Mouse (Mus musculus): Measurements from ENCODE around the gene Armc2. TPM values are rescaled to one million over a fixed set of nuclear protein-coding genes. Genes with fewer than 3 reads are reported as not detected.

The Armc2 gene
- total RNA-seq, 1 experiment: 1.0 TPM

GRCm38 (mm10) chr10:41878344-41878743 is 139.9 kb downstream of the Armc2 start:
- Histone ChIP-seq H3K36me3 (ENCODE audit: control insufficient read depth, insufficient read depth, low read length, poor library complexity, severe bottlenecking) (no peaks in the 10 kb centered on the region), H3K4me1 (ENCODE audit: control insufficient read depth in 2 of 2, insufficient read depth in 2 of 2, low read length in 2 of 2, poor library complexity in 1 of 2) (peaks cover 0 to 10% of the 10 kb centered on the region in 2 experiments; a peak in 2 of 4 replicates), H3K27ac (ENCODE audit: insufficient read depth, low read depth, low read length, poor library complexity, severe bottlenecking) (no peak overlapping the region), H3K9ac (ENCODE audit: insufficient read depth, low read depth, low read length, poor library complexity, severe bottlenecking) (no peak overlapping the region), H3K9me3 (ENCODE audit: control insufficient read depth, insufficient read depth, low read depth, low read length) (no peaks in the 10 kb centered on the region), H3K4me3 (ENCODE audit: insufficient read depth in 1 of 2, low read depth in 1 of 2, low read length in 2 of 2, poor library complexity in 1 of 2, severe bottlenecking in 1 of 2) (no peak overlapping the region)
- in situ Hi-C loops (cut with MboI; ENCODE audit: low sequenced_read_pairs in 2 of 2, unreplicated experiment in 2 of 2): no loop called here
- TF ChIP-seq ZNF384 (IDR thresholded peaks at IDR 0.05; ENCODE audit: low read depth, low read length): no peak
- no peak for TF ChIP-seq HCFC1 (IDR thresholded peaks at IDR 0.05; ENCODE audit: borderline replicate concordance, insufficient read depth, low read length)
- no peak for TF ChIP-seq ZC3H11A (IDR thresholded peaks at IDR 0.05; ENCODE audit: borderline replicate concordance, low read depth, low read length)
- no peak for TF ChIP-seq CHD2 (IDR thresholded peaks at IDR 0.05; ENCODE audit: low read depth, low read length)
- TF ChIP-seq MAFK (IDR thresholded peaks at IDR 0.05; ENCODE audit: insufficient read depth, low read depth, low read length): no peak
- DNase-seq (ENCODE audit: low read depth, low spot score): no peak

- Histone ChIP-seq H3K4me1 (ENCODE audit: control insufficient read depth in 2 of 2, insufficient read depth in 2 of 2, low read length in 2 of 2, poor library complexity in 1 of 2) (peaks cover 0 to 2% of the 10 kb centered on the region in 2 experiments; a peak in 1 of 4 replicates), H3K9me3 (ENCODE audit: control insufficient read depth, insufficient read depth, low read depth, low read length) (no peaks in the 10 kb centered on the region), H3K27ac (ENCODE audit: insufficient read depth, low read depth, low read length, poor library complexity, severe bottlenecking) (no peak overlapping the region), H3K4me3 (ENCODE audit: insufficient read depth in 1 of 2, low read depth in 1 of 2, low read length in 2 of 2, poor library complexity in 1 of 2, severe bottlenecking in 1 of 2) (no peak overlapping the region), H3K36me3 (ENCODE audit: control insufficient read depth, insufficient read depth, low read length, poor library complexity, severe bottlenecking) (no peaks in the 10 kb centered on the region), H3K9ac (ENCODE audit: insufficient read depth, low read depth, low read length, poor library complexity, severe bottlenecking) (no peak overlapping the region)
- TF ChIP-seq HCFC1 (IDR thresholded peaks at IDR 0.05; ENCODE audit: borderline replicate concordance, insufficient read depth, low read length): no peak
- TF ChIP-seq CHD2 (IDR thresholded peaks at IDR 0.05; ENCODE audit: low read depth, low read length): no peak
- no peak for TF ChIP-seq ZC3H11A (IDR thresholded peaks at IDR 0.05; ENCODE audit: borderline replicate concordance, low read depth, low read length)
- no peak for TF ChIP-seq MAFK (IDR thresholded peaks at IDR 0.05; ENCODE audit: insufficient read depth, low read depth, low read length)
- no peak for TF ChIP-seq ZNF384 (IDR thresholded peaks at IDR 0.05; ENCODE audit: low read depth, low read length)
- no peak for DNase-seq (ENCODE audit: low read depth, low spot score)
- in situ Hi-C loops (cut with MboI; ENCODE audit: low sequenced_read_pairs in 2 of 2, unreplicated experiment in 2 of 2): no loop called here
These were observed 142.6 kb downstream of the Armc2 start for GRCm38 (mm10) chr10:41875624-41876023.

- Histone ChIP-seq H3K27ac (ENCODE audit: insufficient read depth, low read depth, low read length, poor library complexity, severe bottlenecking) (no peak overlapping the region), H3K4me3 (ENCODE audit: insufficient read depth in 1 of 2, low read depth in 1 of 2, low read length in 2 of 2, poor library complexity in 1 of 2, severe bottlenecking in 1 of 2) (no peak overlapping the region), H3K4me1 (ENCODE audit: control insufficient read depth in 2 of 2, insufficient read depth in 2 of 2, low read length in 2 of 2, poor library complexity in 1 of 2) (no peaks in the 10 kb centered on the region), H3K9ac (ENCODE audit: insufficient read depth, low read depth, low read length, poor library complexity, severe bottlenecking) (no peak overlapping the region), H3K36me3 (ENCODE audit: control insufficient read depth, insufficient read depth, low read length, poor library complexity, severe bottlenecking) (no peaks in the 10 kb centered on the region), H3K9me3 (ENCODE audit: control insufficient read depth, insufficient read depth, low read depth, low read length) (no peaks in the 10 kb centered on the region)
- TF ChIP-seq CHD2 (IDR thresholded peaks at IDR 0.05; ENCODE audit: low read depth, low read length): no peak
- TF ChIP-seq MAFK (IDR thresholded peaks at IDR 0.05; ENCODE audit: insufficient read depth, low read depth, low read length): no peak
- no peak for TF ChIP-seq ZC3H11A (IDR thresholded peaks at IDR 0.05; ENCODE audit: borderline replicate concordance, low read depth, low read length)
- no peak for TF ChIP-seq ZNF384 (IDR thresholded peaks at IDR 0.05; ENCODE audit: low read depth, low read length)
- TF ChIP-seq HCFC1 (IDR thresholded peaks at IDR 0.05; ENCODE audit: borderline replicate concordance, insufficient read depth, low read length): no peak
- in situ Hi-C loops (cut with MboI; ENCODE audit: low sequenced_read_pairs in 2 of 2, unreplicated experiment in 2 of 2): no loop called here
- no peak for DNase-seq (ENCODE audit: low read depth, low spot score)
These were observed 146.7 kb downstream of the Armc2 start for GRCm38 (mm10) chr10:41871564-41871963.

DNA sequence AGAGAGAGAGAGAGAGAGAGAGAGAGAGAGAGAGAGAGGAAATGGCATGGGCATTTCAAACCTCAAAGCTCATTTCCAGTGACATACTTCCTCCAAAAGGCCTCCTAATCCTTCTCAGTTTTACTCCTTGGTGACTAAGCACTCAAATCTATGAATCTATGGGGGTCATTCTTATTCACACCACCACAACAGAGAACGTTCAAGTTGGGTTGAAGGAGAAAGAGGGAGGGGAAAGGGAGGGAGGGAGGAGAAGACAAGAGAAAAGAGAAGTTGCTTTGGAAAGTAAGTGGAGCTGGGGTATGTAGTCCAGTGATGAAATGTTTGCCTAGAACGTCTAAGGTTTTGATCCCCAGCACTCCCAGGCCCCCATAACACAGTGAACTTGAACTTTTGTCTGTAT is 148.1 kb downstream of the Armc2 start:
- no peaks in the 10 kb centered on the region for H3K4me1 ChIP-seq (ENCODE audit: control insufficient read depth in 2 of 2, insufficient read depth in 2 of 2, low read length in 2 of 2, poor library complexity in 1 of 2)
- no peak overlapping the region for H3K27ac ChIP-seq (ENCODE audit: insufficient read depth, low read depth, low read length, poor library complexity, severe bottlenecking)
- no peaks in the 10 kb centered on the region for H3K9me3 ChIP-seq (ENCODE audit: control insufficient read depth, insufficient read depth, low read depth, low read length)
- no peak overlapping the region for H3K4me3 ChIP-seq (ENCODE audit: insufficient read depth in 1 of 2, low read depth in 1 of 2, low read length in 2 of 2, poor library complexity in 1 of 2, severe bottlenecking in 1 of 2)
- TF ChIP-seq CHD2 (IDR thresholded peaks at IDR 0.05; ENCODE audit: low read depth, low read length) (no peak), ZC3H11A (IDR thresholded peaks at IDR 0.05; ENCODE audit: borderline replicate concordance, low read depth, low read length) (no peak), ZNF384 (IDR thresholded peaks at IDR 0.05; ENCODE audit: low read depth, low read length) (no peak), MAFK (IDR thresholded peaks at IDR 0.05; ENCODE audit: insufficient read depth, low read depth, low read length) (no peak), HCFC1 (IDR thresholded peaks at IDR 0.05; ENCODE audit: borderline replicate concordance, insufficient read depth, low read length) (no peak)
- in situ Hi-C loops (cut with MboI; ENCODE audit: low sequenced_read_pairs in 2 of 2, unreplicated experiment in 2 of 2): no loop called here
- H3K36me3 ChIP-seq (ENCODE audit: control insufficient read depth, insufficient read depth, low read length, poor library complexity, severe bottlenecking): no peaks in the 10 kb centered on the region
- no peak for DNase-seq (ENCODE audit: low read depth, low spot score)
- no peak overlapping the region for H3K9ac ChIP-seq (ENCODE audit: insufficient read depth, low read depth, low read length, poor library complexity, severe bottlenecking)

- Histone ChIP-seq H3K4me3 (ENCODE audit: insufficient read depth in 1 of 2, low read depth in 1 of 2, low read length in 2 of 2, poor library complexity in 1 of 2, severe bottlenecking in 1 of 2) (no peak overlapping the region), H3K36me3 (ENCODE audit: control insufficient read depth, insufficient read depth, low read length, poor library complexity, severe bottlenecking) (no peaks in the 10 kb centered on the region), H3K9me3 (ENCODE audit: control insufficient read depth, insufficient read depth, low read depth, low read length) (no peaks in the 10 kb centered on the region), H3K4me1 (ENCODE audit: control insufficient read depth in 2 of 2, insufficient read depth in 2 of 2, low read length in 2 of 2, poor library complexity in 1 of 2) (no peaks in the 10 kb centered on the region), H3K9ac (ENCODE audit: insufficient read depth, low read depth, low read length, poor library complexity, severe bottlenecking) (no peak overlapping the region), H3K27ac (ENCODE audit: insufficient read depth, low read depth, low read length, poor library complexity, severe bottlenecking) (no peak overlapping the region)
- DNase-seq (ENCODE audit: low read depth, low spot score): no peak
- TF ChIP-seq ZC3H11A (IDR thresholded peaks at IDR 0.05; ENCODE audit: borderline replicate concordance, low read depth, low read length): no peak
- no peak for TF ChIP-seq HCFC1 (IDR thresholded peaks at IDR 0.05; ENCODE audit: borderline replicate concordance, insufficient read depth, low read length)
- no peak for TF ChIP-seq ZNF384 (IDR thresholded peaks at IDR 0.05; ENCODE audit: low read depth, low read length)
- no peak for TF ChIP-seq CHD2 (IDR thresholded peaks at IDR 0.05; ENCODE audit: low read depth, low read length)
- TF ChIP-seq MAFK (IDR thresholded peaks at IDR 0.05; ENCODE audit: insufficient read depth, low read depth, low read length): no peak
- in situ Hi-C loops (cut with MboI; ENCODE audit: low sequenced_read_pairs in 2 of 2, unreplicated experiment in 2 of 2): no loop called here
These were observed 150.3 kb downstream of the Armc2 start for GRCm38 (mm10) chr10:41867956-41868355.
